Mouse (Mus musculus) WW6 (cell line): Measurements from ENCODE around the gene A930017K11Rik.

Source experiments
- DNase-seq: peaks from one replicate; pipeline ENCODE4 v3.0.0-alpha.2; 2013; ENCODE audit warnings: low read depth, low spot score

Gene A930017K11Rik

GRCm38 (mm10) chr17:25951803-25952623 is at the start of gene A930017K11Rik:
TSS of gene A930017K11Rik (minus strand) at chr17:25952565.
- DNase-seq = peak; percentile 20

DNA sequence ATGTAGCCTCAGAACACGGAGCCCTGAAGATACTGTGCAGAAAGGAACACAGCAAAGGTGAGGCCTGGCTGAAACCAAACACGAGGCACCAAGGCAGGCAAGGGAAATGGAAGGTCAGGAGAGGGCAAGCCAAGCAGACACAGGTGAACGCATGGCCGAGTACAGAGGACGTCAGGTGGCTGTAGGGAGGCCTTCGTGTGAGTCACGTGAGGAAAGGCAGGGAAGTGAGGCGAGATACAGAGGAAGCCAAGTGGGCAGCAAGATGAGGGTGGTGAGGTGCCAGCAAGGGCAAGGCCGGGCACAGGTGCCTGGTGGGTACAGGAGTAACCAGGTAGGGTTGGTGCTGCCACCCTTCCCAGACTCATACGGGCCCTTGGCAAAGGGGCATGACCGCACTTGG is 46.1 kb upstream of the A930017K11Rik start:
- no peak for DNase-seq

GRCm38 (mm10) chr17:25993489-25993888 is 41.1 kb upstream of the A930017K11Rik start:
- no peak for DNase-seq

GRCm38 (mm10) chr17:25992274-25992673 is 39.9 kb upstream of the A930017K11Rik start:
- DNase-seq = no peak

- no peak for DNase-seq
Observed at GRCm38 (mm10) chr17:25990331-25990730, 38.0 kb upstream of the A930017K11Rik start.

GRCm38 (mm10) chr17:25985306-25986294 is 33.2 kb upstream of the A930017K11Rik start, which contains the start of gene Capn15:
TSS of gene Capn15 (minus strand) at chr17:25985796.
- peak; percentile 94 for DNase-seq

DNA sequence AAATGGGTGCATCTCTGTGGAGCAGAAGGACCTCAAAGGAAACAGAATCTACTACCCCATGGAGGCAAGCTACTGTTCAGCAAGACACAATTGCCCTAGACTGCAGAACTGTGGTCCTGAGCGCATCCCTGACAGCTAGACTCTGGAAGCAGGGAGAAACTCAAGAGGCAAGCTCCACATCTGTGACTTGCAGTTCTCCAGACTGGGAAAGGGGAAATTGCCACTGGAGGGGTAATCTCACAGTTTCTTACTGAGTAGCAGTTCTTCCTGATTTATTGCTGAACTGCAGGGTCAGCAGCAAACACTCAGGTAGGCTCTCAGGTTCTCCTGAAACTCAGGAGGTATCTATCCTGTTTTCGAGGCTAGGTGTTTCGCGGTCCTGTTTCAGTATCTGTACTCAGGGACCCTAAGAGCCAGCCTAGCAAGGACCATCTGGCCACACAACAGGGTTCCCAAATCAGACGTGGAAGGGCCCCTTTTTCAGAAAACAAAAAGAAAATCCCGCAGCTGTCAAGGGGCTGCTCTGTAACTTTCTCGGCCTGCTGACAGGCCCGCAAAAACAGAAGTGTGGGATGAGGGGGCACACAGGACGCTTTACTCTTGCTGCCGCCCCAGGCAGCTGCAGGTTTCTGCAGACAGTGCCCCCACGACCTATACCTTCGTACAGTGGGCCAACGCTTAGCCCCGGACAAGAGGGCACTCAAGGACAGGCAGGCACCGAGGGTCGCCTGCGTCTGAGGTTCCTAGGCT is 32.4 kb upstream of the A930017K11Rik start:
- DNase-seq = no peak

- no peak for DNase-seq
Observed at GRCm38 (mm10) chr17:25984066-25984465, 31.7 kb upstream of the A930017K11Rik start.

- DNase-seq = no peak
Observed at GRCm38 (mm10) chr17:25982913-25983312, 30.5 kb upstream of the A930017K11Rik start.

DNA sequence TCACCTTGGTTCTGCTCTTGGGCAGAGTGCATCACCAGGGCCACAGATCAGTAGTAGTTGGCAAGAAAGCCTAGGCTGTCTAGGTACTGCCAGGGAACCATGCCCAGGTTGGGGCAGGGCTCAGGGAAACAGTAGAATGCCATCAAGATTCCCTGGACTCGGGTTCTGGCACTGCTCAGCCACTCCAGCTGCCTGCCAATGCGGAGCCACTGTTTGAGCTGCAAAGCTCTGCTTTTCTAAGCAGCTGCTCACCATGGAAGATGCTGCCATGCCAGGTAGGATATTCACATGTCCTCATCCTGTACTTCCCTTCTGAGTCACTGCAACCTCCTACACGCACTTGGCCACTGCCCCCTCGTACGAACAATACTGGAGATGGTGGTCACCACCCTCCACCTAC is 28.5 kb upstream of the A930017K11Rik start:
- DNase-seq = no peak

DNA sequence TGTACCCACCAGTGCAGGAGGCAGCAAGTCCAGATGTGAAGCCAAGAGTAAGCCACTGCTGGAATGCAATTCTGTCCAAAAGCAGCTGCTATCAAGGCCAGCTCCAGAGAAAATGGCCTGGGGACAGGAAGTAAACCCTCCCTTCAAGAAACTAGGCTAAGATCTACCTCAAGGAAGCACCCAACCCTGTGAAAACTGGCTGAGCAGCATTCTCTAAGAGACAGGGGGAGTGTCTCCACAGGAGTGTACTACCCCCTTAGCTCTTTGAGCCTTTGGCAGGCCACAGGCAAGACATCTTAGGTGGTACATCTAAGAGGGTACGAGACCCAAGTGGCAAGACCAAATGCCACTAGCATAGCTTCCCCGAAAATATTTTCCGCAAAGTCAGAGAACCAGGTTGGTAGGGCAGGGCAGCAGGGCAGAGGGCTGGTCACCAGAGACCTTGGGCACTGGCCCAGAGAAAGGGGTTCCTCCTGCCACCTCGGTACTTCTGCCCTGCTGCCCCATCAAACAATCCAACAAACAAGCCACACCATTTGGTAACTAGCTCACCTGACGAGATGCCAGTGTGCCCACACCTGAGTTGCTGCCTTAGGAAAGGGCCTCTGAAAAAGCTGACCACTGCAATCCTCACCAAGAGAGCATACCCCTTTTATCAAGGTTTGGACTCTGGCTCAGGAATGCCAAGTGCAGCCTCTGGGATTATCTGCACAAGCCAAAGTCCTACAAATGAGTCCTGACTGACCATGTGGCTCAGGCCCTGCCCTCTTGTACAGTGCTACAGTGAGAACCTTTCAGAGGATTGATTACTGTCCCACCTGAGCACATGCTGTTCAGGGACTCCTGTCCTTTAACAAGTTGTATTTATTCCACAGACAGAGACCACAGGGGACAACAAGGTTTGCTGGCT is 27.7 kb upstream of the A930017K11Rik start:
- DNase-seq = no peak

- no peak for DNase-seq
Observed at GRCm38 (mm10) chr17:25970954-25971707, 18.8 kb upstream of the A930017K11Rik start.

DNA sequence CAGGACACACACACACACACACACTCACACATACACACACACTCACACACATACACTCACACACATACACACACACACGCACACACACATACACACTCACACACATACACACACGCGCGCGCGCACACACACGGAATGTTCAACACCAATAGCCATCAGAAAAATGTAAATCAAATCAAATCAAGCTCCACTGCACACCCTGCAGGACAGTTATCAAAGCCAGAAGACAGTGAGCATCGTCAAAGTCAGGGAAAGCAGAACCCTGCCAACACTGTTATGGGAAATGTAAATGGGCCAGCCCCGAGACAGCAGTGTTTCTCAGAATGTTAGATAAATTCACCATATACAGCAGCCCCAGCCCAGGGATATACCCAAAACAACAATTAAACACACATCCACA is 18.1 kb upstream of the A930017K11Rik start:
- DNase-seq = no peak

- DNase-seq = no peak
Observed at GRCm38 (mm10) chr17:25968176-25968575, 15.8 kb upstream of the A930017K11Rik start.

GRCm38 (mm10) chr17:25967652-25968051 is 15.3 kb upstream of the A930017K11Rik start:
- no peak for DNase-seq

DNA sequence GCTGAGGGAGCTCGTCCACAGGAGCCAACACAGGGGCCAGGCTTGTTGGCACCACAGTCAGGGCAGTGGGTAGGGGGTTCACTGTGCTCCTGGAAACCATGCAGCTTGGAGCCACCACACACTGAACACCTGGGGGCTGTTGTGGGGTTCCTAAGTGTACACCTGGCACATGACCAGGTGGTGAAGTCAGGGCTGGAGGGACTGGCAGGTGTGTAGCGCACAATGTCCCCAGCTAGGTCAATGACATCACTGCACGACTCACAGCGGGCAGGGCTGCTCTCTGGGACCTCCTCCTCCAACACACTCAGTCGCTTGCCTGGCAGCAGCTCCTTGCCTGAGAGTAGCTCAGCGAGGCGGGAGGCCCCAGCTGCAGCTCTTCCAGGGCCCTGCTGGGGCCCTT is 11.9 kb upstream of the A930017K11Rik start:
- no peak for DNase-seq

DNA sequence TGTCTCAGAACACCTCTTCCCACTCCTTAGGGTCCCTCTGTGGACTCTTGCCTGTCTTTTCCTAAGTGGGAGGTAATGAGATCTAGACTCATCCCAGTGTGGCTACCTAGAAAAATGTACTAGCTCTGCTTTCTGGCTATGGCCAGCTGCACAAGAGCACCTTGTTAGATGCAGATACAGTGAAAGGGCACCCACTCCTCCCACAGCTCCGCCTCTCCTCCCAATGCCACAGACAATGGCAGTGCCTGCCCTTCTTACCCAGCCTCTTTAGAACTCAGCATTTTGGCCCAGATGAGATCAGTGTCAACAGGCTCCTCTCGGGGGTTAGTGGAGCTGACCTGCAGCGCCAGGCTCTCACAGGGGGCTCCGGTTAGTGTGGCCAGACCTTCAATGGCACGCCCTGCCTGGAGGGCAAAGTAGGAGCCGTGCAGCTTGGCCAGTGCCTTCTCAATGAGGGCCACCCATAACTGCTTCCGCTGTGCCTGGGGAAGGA is 10.1 kb upstream of the A930017K11Rik start:
- DNase-seq = no peak

DNA sequence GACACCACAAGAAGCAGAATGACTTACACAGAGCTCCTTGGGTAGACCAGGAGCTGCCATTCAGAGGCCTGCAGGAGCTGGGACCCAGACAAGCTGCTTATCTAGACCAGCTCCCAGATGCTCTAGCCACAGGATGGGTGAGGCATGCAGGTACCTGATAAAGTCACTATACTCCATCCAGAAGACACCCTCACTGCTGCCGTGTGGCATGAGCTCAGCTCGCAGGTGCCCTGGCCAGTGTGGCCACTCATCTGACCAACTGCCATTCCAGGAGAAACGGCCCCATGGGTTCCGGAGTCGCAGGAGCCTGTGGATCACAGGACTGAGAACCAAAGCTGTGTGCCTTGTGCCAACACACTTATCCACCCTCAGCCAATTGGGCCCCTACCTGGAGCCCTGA is 9.2 kb upstream of the A930017K11Rik start:
- no peak for DNase-seq

DNA sequence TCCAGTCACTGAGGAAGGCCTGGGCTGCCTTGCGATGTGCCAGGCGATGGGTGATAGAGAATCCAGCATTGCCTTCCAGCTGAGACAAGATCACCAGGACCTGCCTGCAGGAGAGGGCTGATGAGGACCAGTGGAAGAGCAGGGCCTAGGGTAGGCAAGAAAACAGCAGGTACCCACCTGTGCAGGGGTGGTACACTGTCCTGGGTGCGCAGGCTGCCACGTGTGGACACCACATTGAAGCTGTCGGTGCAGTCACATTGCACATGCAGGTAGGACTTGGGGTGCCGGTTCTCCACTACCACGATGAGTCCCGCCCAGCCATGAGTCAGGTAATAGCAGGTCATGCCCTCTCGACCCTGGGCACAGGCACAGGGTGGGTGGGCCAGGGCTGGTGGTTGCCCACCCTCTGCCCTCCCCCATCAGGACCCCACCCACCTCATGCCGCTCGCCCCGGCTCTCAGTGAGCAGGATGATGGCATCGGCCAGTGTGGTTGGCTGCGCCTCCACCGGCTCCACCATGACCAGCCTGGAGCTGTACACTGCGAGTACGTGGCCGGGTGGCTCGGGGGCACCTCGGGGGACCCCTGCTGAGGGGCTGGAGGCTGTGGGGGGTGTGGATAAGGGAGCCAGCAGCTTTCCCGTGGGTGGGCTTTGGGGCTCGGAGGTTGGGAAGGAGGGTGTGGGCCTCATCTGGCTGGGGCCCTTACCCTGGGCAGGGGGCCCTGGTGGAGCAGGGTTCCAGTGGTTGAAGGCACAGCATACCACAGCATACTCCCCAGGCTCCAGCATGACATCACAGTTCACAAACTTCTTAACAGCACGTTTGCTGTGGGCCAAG is 7.5 kb upstream of the A930017K11Rik start:
- no peak for DNase-seq
